Mouse (Mus musculus) erythroblast, embryonic 14.5 days (primary cell): ENCODE results near the gene Mup12.
"Not testable (repeated sequence)": the region's sequence is repeated elsewhere in the genome, so short reads cannot be mapped to it uniquely, and the experiment has no call there.

ENCODE experiments used
- GATA1 ChIP-seq: IDR thresholded peaks from 2 replicates; pipeline ENCODE4 v1.6.1; 2012; ENCODE audit warnings: low read length, inconsistent platforms, mixed read lengths
- TAL1 ChIP-seq: IDR thresholded peaks from 3 replicates; pipeline ENCODE4 v1.6.1; 2012; ENCODE audit warnings: low read length, inconsistent platforms, mixed read lengths

GRCm38 (mm10) chr4:60741226-60741625, at the start of gene Mup12:
- TF ChIP-seq GATA1, TAL1: not testable (repeated sequence)
